Mouse (Mus musculus) megakaryocyte progenitor cell, adult 5-6 weeks (primary cell): ENCODE data around the gene Brwd1. TPM values are rescaled to one million over a fixed set of nuclear protein-coding genes. Genes with fewer than 3 reads are reported as not detected.
"Not testable (repeated sequence)": the region's sequence is repeated elsewhere in the genome, so short reads cannot be mapped to it uniquely, and the experiment has no call there.

Source experiments
- ATAC-seq: replicated peaks from 2 replicates; pipeline ENCODE4 v1.8.0; 2016; ENCODE audit warnings: mild to moderate bottlenecking, moderate TSS enrichment, inconsistent platforms; ENCODE audit not compliant: poor library complexity
- total RNA-seq, 2 experiments: library from RNA; stranded (forward) in 1 of 2; stranded (reverse) in 1 of 2; fragments of 157-497, 149-512 nt in 1 of 2; fragments of 200-1000 nt in 1 of 2; gene quantifications; 2 replicates each; pipeline versions ENCODE4 v1.2.3 to v1.2.4; 2015 to 2017

Gene Brwd1
- total RNA-seq (2015) (34.2 and 45.1 TPM in 2 replicates), total RNA-seq (2017) (33.5 and 75.6 TPM in 2 replicates)

GRCm38 (mm10) chr16:96082301-96083178 lies at the start of gene Brwd1:
Gene Brwd1 (minus strand): TSS chr16:96082526.
- peak; percentile 55 for ATAC-seq

- no peak for ATAC-seq
These were observed 46.1 kb upstream of the Brwd1 start for GRCm38 (mm10) chr16:96128466-96128865.

GRCm38 (mm10) chr16:96127657-96128344 lies 45.5 kb upstream of the Brwd1 start, which contains the start of gene Hmgn1:
Gene Hmgn1 (minus strand): TSS chr16:96127729.
- peak; percentile 80 for ATAC-seq

GRCm38 (mm10) chr16:96127288-96127656 lies 44.9 kb upstream of the Brwd1 start:
- ATAC-seq: no peak; the same call in 1 of the 2 replicates

GRCm38 (mm10) chr16:96126684-96127171 lies 44.4 kb upstream of the Brwd1 start:
- peak; percentile 18; the same call in 1 of the 2 replicates for ATAC-seq

- no peak for ATAC-seq
These were observed 37.8 kb upstream of the Brwd1 start for GRCm38 (mm10) chr16:96120022-96120623.

- ATAC-seq: peak; percentile 72
These were observed 32.4 kb upstream of the Brwd1 start for GRCm38 (mm10) chr16:96114729-96115128.

- peak; percentile 45; the same call in 1 of the 2 replicates for ATAC-seq
These were observed 30.4 kb upstream of the Brwd1 start for GRCm38 (mm10) chr16:96112769-96113168.

- ATAC-seq: no peak; the same call in 1 of the 2 replicates
These were observed 28.5 kb upstream of the Brwd1 start for GRCm38 (mm10) chr16:96110655-96111345.

GRCm38 (mm10) chr16:96109673-96110072 lies 27.3 kb upstream of the Brwd1 start:
- ATAC-seq: no peak

GRCm38 (mm10) chr16:96103036-96103435 lies 20.7 kb upstream of the Brwd1 start:
- ATAC-seq: peak; percentile 87

GRCm38 (mm10) chr16:96097811-96098210 lies 15.5 kb upstream of the Brwd1 start:
- ATAC-seq: not testable (repeated sequence)

GRCm38 (mm10) chr16:96095966-96096365 lies 13.6 kb upstream of the Brwd1 start:
- no peak for ATAC-seq

GRCm38 (mm10) chr16:96091515-96092504 lies 9.5 kb upstream of the Brwd1 start:
- ATAC-seq: no peak

- no peak for ATAC-seq
These were observed 5.8 kb upstream of the Brwd1 start for GRCm38 (mm10) chr16:96088120-96088519.

- no peak for ATAC-seq
These were observed 5.1 kb upstream of the Brwd1 start for GRCm38 (mm10) chr16:96087436-96087835.

GRCm38 (mm10) chr16:96087001-96087400 lies 4.7 kb upstream of the Brwd1 start:
- peak; percentile 33 for ATAC-seq

GRCm38 (mm10) chr16:96085597-96085996 lies 3.3 kb upstream of the Brwd1 start:
- no peak for ATAC-seq

- no peak for ATAC-seq
These were observed 887 bp upstream of the Brwd1 start for GRCm38 (mm10) chr16:96083179-96083646.
